Mouse (Mus musculus) hematopoietic stem cell, adult 5-6 weeks (primary cell): Measurements from ENCODE around the gene Pten. TPM values are rescaled to one million over a fixed set of nuclear protein-coding genes. Genes with fewer than 3 reads are reported as not detected.

Experiments used
- ATAC-seq, 2 experiments: fragments of 125-278 bp in 1 of 2; replicated peaks in 1 of 2; 2 replicates each; pipeline ENCODE4 v1.8.0; 2016 to 2017; ENCODE audit warnings: inconsistent platforms in 2 of 2, mild to moderate bottlenecking in 2 of 2, moderate number of reproducible peaks in 2 of 2, low read depth in 1 of 2, moderate TSS enrichment in 1 of 2; ENCODE audit not compliant: low FRiP score in 2 of 2, poor library complexity in 2 of 2, severe bottlenecking in 2 of 2, insufficient read depth in 1 of 2, low TSS enrichment in 1 of 2
- total RNA-seq: library from RNA; stranded (forward); fragments of 172-1452, 232-1000 nt; gene quantifications from 2 replicates; pipeline ENCODE4 v1.2.3, GENCODE M21; 2017

The Pten gene
- total RNA-seq, 1 experiment from 2014 or later = 189 TPM

- ATAC-seq = no peak
These were observed 104.6 kb downstream of the Pten start for GRCm38 (mm10) chr19:32861675-32862575.

- no peak for ATAC-seq
These were observed 109.5 kb downstream of the Pten start for GRCm38 (mm10) chr19:32866765-32867164.

GRCm38 (mm10) chr19:32867181-32867897 lies 110.0 kb downstream of the Pten start:
- no peak for ATAC-seq

GRCm38 (mm10) chr19:32868560-32868959 lies 111.3 kb downstream of the Pten start:
- no peak for ATAC-seq

- ATAC-seq = peak; percentile 81 to 86
These were observed 111.9 kb downstream of the Pten start for GRCm38 (mm10) chr19:32869053-32869680.

GRCm38 (mm10) chr19:32873904-32874637 lies 116.8 kb downstream of the Pten start:
- no peak for ATAC-seq

Other genes with a start within 250 kb of the Pten start
- gene Papss2, start 161.7 kb upstream of the Pten start, total RNA-seq = 0.99 and 2.4 TPM in 2 replicates
- 67.3 and 82.2 TPM in 2 replicates for gene Atad1, start 17.7 kb upstream of the Pten start, total RNA-seq